In genomic region chr2:16607792-16608586, GRCm38 (mm10) we compare ENCODE assay signal across 12 mouse cellular contexts.
A peak's percentile ranks its signal among the peaks of the same experiment; 100 is the strongest.
DNase-seq lines count a peak whose midpoint lies in the region; ATAC-seq and TF ChIP-seq lines count a peak whose summit lies in the region.
"Had no signal": no experiment of that assay in that cellular context is flagged by ENCODE, and none has a peak within 500 bp of the region (broad histone marks: within the 10 kb centered on the region; RNA-seq: fewer than 3 reads in every experiment).

No protein-coding gene starts in this region.

- no peaks in the 10 kb centered on the region for H3K9me3 ChIP-seq in heart, embryonic 11.5 days (replicated peaks; ENCODE audit: control insufficient read depth, low read length)
- H3K9me3 ChIP-seq in stomach, postnatal 0 days (ENCODE audit: control insufficient read depth, low read length), result no peaks in the 10 kb centered on the region
- H3K9me3 ChIP-seq: liver, embryonic 15.5 days had no signal

- DNase-seq in heart, postnatal 4 days, result no peak
- DNase-seq in right cerebral cortex, postnatal 25 days, result peak; percentile 8
- no peak for DNase-seq in right cerebral cortex, postnatal 4 days
- peak; percentile 3 to 11 for DNase-seq in kidney, postnatal 4 days
- DNase-seq in cerebellum, postnatal 10 days, result no peak
- DNase-seq in stomach, postnatal 0 days (ENCODE audit: low spot score), result no peak
- DNase-seq in ovary, adult 18-20 months (ENCODE audit: low spot score), result no peak
- DNase-seq: gastrocnemius, postnatal 14 days had no signal

- H3K27ac ChIP-seq in heart, embryonic 11.5 days (ENCODE audit: low read depth, low read length), result 0 out of 2 replicates have a peak overlapping the region, but pooled peaks have one; percentile 6
- no peak overlapping the region for H3K27ac ChIP-seq in stomach, postnatal 0 days (replicated peaks)
- H3K27ac ChIP-seq: hindbrain, embryonic 10.5 days; liver, embryonic 15.5 days had no signal

- TF ChIP-seq CTCF in stomach, postnatal 0 days (IDR thresholded peaks at IDR 0.05; ENCODE audit: low read depth), result no peak

- H3K4me1 ChIP-seq in heart, embryonic 11.5 days (ENCODE audit: control insufficient read depth, insufficient read depth, low read length), result peaks cover 8% of the 10 kb centered on the region
- H3K4me1 ChIP-seq in stomach, postnatal 0 days (replicated peaks; ENCODE audit: control insufficient read depth, insufficient read depth), result no peaks in the 10 kb centered on the region
- H3K4me1 ChIP-seq: hindbrain, embryonic 10.5 days; liver, embryonic 15.5 days had no signal

- H3K4me3 ChIP-seq in heart, embryonic 11.5 days (ENCODE audit: low read depth, low read length), result no peak overlapping the region
- H3K4me3 ChIP-seq in stomach, postnatal 0 days (ENCODE audit: low read depth, low read length), result no peak overlapping the region
- H3K4me3 ChIP-seq: hindbrain, embryonic 10.5 days; liver, embryonic 15.5 days; myocyte had no signal

- no peak for TF ChIP-seq EP300 in stomach, postnatal 0 days (optimal IDR thresholded peaks at IDR 0.05)

- H3K27me3 ChIP-seq in heart, embryonic 11.5 days (ENCODE audit: control insufficient read depth, insufficient read depth, low read length), result no peaks in the 10 kb centered on the region
- no peaks in the 10 kb centered on the region for H3K27me3 ChIP-seq in stomach, postnatal 0 days (ENCODE audit: control insufficient read depth, insufficient read depth, low read length)
- H3K27me3 ChIP-seq: liver, embryonic 15.5 days had no signal

- WGBS in heart, embryonic 11.5 days (ENCODE audit: insufficient replicate concordance), result 53% methylated on average over 3 of the region's 3 CpGs
- 26% methylated on average over 3 of the region's 3 CpGs for WGBS in stomach, postnatal 0 days

- H3K36me3 ChIP-seq in heart, embryonic 11.5 days (ENCODE audit: control insufficient read depth, insufficient read depth, low read length), result no peaks in the 10 kb centered on the region
- H3K36me3 ChIP-seq in stomach, postnatal 0 days (ENCODE audit: control insufficient read depth, insufficient read depth, low read length), result no peaks in the 10 kb centered on the region
- H3K36me3 ChIP-seq: hindbrain, embryonic 10.5 days; liver, embryonic 15.5 days had no signal

- ATAC-seq in heart, embryonic 11.5 days (replicated peaks; ENCODE audit: insufficient number of reproducible peaks, low FRiP score, low TSS enrichment), result no peak
- no peak for ATAC-seq in stomach, postnatal 0 days (ENCODE audit: low FRiP score, low TSS enrichment)

- no peak overlapping the region for H3K9ac ChIP-seq in heart, embryonic 11.5 days (ENCODE audit: low read depth, low read length)
- H3K9ac ChIP-seq in stomach, postnatal 0 days (ENCODE audit: low read length), result no peak overlapping the region
- H3K9ac ChIP-seq: liver, embryonic 15.5 days had no signal

- no peak overlapping the region for H3K4me2 ChIP-seq in heart, embryonic 11.5 days
- no peak overlapping the region for H3K4me2 ChIP-seq in stomach, postnatal 0 days (replicated peaks; ENCODE audit: low read depth)
- H3K4me2 ChIP-seq: liver, embryonic 15.5 days had no signal

Comparison
In these comparisons a context has a peak if more than half of its experiments do, and no peak if none do; other contexts are left out.
1. DNase-seq: peak in right cerebral cortex, postnatal 25 days (single experiment) and kidney, postnatal 4 days (2 of 2); none in heart, postnatal 4 days (single experiment), right cerebral cortex, postnatal 4 days (single experiment), cerebellum, postnatal 10 days (0 of 2), stomach, postnatal 0 days (single experiment) and ovary, adult 18-20 months (single experiment).